Mouse (Mus musculus): ENCODE results near the gene Tsr2.

The Tsr2 gene

DNA sequence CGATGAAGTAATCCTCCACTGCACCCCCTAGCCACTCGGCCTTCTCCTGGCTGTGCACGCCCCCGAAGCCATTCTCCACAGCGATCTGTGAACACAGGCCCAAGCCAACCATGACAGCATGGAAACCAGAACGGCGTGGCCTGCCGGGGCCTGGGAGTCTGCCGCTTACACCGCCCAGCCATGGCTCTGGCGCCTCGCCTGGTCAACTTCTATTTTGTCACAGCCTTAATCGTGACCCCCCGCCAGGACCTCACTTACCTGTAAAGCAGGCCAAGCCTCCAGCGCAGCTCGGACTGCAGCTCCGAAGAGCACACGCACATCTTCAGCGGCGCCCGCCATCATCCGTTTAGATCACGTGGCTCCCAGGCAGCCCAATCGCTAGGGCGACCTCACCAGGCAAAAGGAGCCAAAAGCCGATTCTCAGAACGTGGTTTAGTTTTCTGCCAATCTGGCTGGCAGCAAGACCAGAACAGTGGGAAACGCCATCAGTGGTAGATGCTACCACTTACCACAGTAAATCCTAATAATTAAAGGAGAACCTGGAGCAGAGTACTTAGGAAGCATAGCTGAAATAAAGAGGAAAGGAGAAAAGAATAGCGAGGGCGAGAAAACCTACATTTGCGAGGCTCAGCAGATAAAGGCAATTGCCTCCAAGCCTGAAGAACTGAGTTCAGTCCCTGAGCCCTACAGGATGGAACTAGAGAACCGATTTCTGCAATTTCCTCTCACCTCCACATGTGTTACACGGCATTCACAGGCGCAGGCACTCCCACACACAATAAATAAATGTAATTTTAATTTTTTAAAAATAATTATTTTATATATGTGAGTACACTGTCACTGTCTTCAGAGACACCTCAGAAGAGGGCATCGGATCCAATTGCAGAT is at the start of gene Tsr2:
Tsr2 (minus strand) TSS at position 373 of the 888 bp plus-strand sequence.
- peak; percentile 80 for DNase-seq

DNA sequence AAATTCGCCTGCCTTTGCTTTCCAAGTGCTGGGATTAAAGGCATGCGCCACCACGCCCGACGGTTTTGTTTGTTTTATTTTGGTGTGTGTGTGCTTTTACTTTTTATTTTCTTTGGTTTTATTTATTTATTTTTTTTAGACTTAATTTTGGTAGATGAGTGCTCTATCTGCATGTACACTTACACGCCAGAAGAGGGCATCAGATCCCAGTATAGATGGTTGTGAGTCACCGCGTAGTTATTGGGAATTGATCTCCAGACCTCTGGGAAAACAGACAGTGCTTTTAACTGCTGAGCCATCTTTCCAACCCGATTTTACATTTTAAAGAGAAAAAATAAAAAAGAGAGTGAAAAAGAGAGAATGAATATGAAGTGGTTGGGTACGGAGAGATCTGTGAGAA is 36.4 kb upstream of the Tsr2 start:
- peak; percentile 5 for DNase-seq

DNA sequence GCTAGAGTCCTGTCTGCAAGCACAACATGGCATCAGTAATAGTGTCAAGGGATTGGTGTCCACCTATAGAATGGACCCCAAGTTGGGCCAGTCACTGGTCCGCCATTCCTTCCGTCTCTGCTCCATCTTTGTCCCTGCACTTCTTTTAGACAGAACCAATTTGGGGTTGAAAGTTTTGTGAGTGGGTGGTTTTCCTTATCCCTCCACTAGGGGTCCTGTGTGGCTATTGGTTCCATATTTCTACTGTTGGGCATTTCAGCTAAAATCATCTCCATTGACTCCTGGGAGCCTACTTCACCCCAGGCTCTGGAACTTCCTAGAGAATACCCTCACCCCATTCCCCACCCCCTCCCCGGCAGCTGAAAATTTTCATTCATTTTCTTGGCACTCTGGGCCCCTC is 34.1 kb upstream of the Tsr2 start:
- DNase-seq: no peak

DNA sequence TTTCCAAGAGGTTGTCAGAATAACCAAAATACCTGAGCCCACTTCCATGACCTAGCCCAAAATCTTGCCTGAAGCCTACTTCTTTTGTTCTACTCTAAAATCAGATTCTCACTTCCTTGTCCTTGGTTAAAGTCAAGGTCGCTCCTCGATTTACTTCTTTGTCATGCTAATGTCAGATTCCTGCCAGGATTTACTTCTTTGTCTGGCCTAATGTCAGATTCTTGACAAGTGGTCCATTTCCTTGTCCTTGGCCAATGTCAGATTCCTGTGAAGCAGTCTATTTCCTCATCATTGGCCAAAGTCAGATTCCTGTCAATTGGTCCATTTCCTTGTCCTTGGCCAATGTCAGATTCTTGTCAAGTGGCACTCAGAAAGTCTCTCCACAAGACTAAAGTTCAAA is 27.6 kb upstream of the Tsr2 start:
- DNase-seq: no peak

- peak; percentile 14 for DNase-seq
These were observed 21.1 kb upstream of the Tsr2 start for GRCm38 (mm10) chrX:151117432-151117831.

GRCm38 (mm10) chrX:151116795-151117194 is 20.5 kb upstream of the Tsr2 start:
- peak; percentile 49 for DNase-seq

DNA sequence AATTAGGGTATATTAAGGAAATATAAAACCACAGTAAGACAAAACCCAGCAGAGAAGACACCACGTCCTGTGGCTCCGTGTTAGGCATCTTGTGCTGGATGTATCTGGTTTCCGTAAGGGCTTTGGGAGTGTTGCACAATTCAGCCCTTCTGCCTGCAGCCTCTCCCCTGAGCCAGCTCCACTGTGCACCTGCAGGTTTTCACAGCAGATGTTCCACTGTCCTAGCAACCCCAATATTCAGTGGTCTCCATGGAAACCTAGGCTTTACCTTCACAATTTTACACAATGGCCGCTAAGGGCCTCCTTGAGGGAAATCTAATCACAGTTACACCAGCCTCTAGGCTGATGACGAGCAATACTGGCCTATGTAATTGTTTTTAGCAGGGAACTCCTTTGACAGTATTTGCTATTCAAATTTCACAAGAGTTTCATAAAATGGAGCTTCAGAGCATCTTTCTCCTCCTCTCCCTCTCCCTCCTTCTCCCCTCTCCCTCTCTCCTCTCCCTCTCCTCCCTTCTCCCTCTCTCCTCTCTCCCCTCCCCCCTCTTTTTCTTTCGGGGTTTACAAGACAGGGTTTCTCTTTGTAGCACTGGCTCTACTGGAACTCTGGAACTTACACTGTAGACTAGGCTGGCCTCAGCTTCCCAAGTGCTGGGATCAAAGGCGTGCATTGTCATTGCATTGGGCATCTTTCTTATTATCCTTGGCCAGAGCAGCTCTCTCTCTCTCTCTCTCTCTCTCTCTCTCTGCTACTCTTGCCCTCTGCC is 11.1 kb upstream of the Tsr2 start:
- no peak for DNase-seq

DNA sequence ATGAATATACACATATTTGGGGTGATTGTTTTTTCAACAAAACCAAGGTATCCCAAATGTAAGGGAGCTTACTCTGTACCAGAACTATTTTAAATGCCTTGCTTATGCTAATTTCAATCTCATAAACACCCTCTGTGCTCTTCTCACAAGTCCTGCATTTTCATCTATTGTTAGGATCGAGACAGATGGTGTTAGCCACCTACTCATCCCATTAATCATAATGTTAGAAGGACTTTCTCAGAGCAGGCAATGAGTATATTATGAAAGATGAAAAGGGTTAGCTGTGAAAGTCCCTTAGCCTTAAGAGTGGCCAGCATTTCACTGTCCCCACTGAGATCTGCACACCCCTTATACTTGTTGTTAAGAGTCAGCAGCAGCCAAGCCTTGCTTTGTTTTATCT is 8.9 kb downstream of the Tsr2 start:
- DNase-seq: no peak

DNA sequence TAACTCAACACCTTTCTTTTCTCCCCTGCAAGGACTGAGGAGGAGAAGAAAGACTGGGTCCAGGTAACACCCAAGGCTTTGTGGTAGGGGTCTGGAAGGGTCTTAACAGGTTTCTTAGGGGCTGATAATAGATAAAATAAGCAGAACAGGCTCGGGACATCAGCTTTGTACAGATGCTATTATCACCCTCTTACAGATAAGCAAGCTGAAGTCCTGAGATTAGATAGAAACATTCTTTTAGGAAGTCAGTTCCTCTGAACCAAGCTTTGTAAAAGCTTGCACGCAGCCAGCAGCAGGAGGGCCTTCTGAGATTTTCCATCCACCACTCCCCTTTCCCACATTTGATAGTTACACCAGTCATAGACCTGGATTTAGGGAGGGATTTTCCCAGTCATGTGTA is 10.7 kb downstream of the Tsr2 start:
- DNase-seq: no peak

- no peak for DNase-seq
These were observed 19.3 kb downstream of the Tsr2 start for GRCm38 (mm10) chrX:151076941-151077485.

DNA sequence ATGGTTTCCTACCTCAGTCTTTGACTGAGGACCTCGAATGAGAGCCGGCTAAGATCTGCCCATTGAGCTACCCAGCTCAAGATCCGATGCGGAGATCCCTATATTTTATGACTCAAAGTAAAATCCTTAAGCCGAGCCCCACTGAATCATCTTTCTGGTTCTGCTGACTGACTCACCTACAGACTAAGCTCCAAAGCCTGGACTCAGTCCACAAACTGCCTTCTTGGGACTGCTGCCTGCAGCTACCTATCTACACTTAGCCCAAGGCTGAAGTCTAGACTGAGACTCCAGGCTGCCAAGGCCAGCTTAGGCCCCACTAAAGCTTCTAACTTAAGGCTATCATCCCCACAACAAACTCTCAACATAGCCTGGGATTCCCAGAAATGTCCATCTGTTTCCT is 20.3 kb downstream of the Tsr2 start:
- no peak for DNase-seq

GRCm38 (mm10) chrX:151067876-151068275 is 28.5 kb downstream of the Tsr2 start:
- no peak for DNase-seq

DNA sequence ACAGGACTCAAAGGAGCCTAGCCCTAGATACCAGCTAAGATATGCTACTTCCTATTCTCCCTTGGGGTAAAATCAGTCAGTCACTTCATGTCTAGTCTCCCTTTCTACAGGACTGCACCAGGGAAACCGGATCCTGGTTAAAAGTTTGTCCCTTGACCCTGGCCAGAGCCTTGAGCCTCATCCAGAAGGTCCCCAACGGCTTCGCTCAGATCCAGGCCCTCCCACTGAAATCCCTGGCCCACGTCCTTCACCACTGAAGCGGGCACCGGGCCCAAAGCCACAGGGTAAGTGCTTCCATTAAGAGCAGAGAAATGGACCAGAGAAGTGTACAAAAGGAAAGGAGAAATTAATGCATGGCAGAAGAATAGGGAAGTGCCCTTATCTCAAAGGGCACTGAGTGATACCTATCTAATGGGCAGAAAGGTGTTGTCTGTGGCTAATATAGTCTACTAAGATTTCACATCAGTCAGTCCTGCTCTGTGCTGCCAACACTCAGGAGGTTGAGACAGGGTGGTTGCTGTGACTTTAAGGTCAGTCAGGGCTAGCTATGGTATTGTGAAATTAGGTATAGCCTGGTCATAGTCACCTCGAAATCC is 30.2 kb downstream of the Tsr2 start:
- no peak for DNase-seq

DNA sequence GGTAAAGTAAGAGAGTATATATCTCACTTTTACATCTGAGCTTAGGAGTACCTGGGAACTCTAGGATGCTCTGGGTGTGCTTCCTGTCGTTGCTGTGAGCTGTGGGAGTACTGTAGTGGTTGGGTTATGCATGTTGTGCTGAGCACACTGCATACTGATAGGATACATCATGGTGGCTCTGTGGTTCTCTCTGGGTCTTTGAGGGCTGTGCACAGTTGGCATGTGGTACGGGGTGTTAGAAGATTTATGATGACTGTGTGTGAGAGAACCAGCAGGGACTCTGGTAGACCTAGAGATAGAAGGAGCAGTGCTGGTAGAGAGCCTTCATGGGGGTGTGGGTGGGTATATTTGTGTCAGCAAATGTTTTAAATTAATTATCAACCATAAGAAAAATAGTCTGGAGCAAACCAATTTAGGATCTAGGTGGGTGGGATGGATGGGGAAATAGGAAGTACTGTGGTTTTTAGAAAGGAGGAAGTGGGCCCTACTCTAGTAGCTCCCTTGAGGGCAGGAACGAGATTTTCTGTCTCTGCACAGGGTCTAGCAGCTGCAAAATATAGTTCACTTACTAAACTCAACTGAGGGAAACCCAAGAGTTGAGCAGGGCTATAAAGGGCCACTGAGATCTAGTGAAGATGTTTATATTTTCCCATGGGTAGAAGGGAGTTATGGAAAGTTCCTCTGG is 34.6 kb downstream of the Tsr2 start:
- no peak for DNase-seq

GRCm38 (mm10) chrX:151059346-151059745 is 37.0 kb downstream of the Tsr2 start:
- DNase-seq: peak; percentile 30

GRCm38 (mm10) chrX:151055559-151055958 is 40.8 kb downstream of the Tsr2 start:
- DNase-seq: peak; percentile 71

DNA sequence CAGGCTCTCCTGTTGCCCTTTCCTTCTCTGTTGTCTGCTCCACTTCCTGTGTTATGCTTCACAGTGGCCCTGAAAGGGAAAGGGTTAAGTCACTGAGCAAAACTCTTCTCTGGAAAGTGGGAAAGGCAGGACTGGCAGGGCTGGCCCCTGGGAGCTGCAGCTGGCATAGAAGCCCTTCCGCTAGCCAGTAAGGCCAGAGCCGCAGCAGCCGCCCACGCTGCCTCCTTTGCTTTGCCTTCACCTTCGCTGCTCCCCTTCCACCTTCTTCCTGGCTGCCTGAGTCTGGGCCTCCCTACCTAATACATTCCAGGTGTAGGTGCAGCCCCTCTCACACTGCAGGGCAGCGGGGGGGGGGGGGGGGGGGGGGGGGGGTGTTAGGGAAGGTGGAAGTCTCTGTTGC is 41.9 kb downstream of the Tsr2 start:
- DNase-seq: peak; percentile 21

- DNase-seq: peak; percentile 23
These were observed 46.0 kb downstream of the Tsr2 start for GRCm38 (mm10) chrX:151050337-151050736.

DNA sequence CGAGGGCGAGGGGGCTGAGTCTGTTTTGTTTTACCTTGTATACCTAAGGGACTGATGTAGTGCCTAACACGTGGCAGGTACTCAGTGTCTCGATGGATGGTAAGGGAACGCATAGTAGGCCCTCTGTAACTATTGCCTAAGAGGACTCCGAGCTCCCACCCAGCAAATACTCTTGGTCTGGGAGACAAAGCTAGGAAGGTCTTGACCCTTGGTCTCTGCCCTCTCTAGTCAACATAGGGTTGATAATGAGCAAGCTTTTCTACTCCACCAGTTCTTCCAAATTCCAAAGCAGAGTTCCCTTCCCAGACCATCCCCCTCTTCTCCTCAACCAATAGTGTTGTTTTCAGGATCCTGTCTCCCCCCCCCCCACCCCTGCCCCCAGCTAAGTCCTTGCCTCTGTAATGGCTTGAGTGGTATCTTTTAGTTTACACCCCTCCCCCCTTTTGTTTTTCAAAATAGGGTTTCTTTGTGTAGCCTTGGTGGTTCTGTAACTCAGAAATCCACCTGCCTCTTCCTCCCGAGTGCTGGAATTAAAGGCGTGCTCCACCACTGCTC is 46.6 kb downstream of the Tsr2 start:
- no peak for DNase-seq

GRCm38 (mm10) chrX:151047431-151048058 is 48.8 kb downstream of the Tsr2 start:
- peak; percentile 59 for DNase-seq

DNA sequence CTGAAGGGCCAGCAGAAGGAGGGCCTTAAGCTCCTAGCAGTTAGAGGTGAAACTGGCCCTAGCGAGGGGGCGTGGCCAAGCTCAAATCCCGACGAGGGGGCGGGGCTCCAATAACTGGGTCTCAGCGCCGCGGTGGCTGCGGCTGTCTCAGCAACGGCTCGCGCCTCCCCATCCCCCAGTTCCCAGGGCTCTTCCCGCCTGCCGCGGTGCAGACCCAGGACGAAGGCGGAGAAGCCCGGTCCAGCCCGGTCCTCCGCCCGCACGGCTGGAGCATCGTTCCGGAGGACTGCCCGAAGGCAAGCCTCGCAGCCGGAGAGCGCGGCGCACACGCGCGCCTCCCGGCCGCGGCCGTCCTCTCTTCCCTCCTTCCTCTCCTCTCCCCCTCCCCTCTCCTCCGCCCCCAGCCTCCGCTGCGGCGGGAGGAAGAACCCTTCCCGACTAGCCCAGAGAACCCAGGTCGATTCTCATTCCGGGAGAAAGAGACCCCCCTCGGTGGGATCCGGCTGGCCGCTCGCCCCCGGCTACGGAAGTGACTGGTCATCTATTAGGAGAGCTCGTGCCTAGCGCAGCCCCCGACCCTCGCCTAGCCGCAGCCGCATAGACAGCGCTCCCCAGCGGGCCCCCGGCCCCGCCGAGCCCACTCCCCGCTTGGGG is 49.4 kb downstream of the Tsr2 start:
- DNase-seq: peak; percentile 94

All from kidney, postnatal 10 days (tissue).